Mouse (Mus musculus) small intestine, adult 2 months (tissue): ENCODE measurements around the gene Axin1. TPM values are rescaled to one million over a fixed set of nuclear protein-coding genes. Genes with fewer than 3 reads are reported as not detected.
A peak's percentile ranks its signal among the peaks of the same experiment; 100 is the strongest.

ENCODE experiments used
- H3K27ac ChIP-seq: fragments of 200-500 bp; 2 replicates; pipeline ENCODE4 v1.5.1; 2012; ENCODE audit warnings: low read depth, low read length, control low read depth, inconsistent platforms; ENCODE audit not compliant: insufficient read depth
- H3K27me3 ChIP-seq: fragments of 200-500 bp; 2 replicates; pipeline ENCODE4 v1.6.1; 2012; ENCODE audit warnings: mild to moderate bottlenecking, moderate library complexity, low read length, inconsistent platforms; ENCODE audit not compliant: control insufficient read depth, insufficient read depth
- H3K36me3 ChIP-seq: fragments of 200-500 bp; 2 replicates; pipeline ENCODE4 v1.6.1; 2012; ENCODE audit warnings: mild to moderate bottlenecking, low read length, control low read depth, inconsistent platforms; ENCODE audit not compliant: control insufficient read depth, insufficient read depth
- H3K4me1 ChIP-seq: fragments of 200-500 bp; 2 replicates; pipeline ENCODE4 v1.6.1; 2012; ENCODE audit warnings: low read length, inconsistent platforms, mixed read lengths; ENCODE audit not compliant: control insufficient read depth, insufficient read depth, insufficient read length
- H3K4me3 ChIP-seq: fragments of 200-500 bp; 2 replicates; pipeline ENCODE4 v1.5.1; 2012; ENCODE audit warnings: low read depth, mild to moderate bottlenecking, control low read depth, inconsistent platforms, low read length, moderate library complexity
- CTCF ChIP-seq: fragments of 200-500 bp; IDR thresholded peaks from 2 replicates; pipeline ENCODE4 v1.5.1; 2012; ENCODE audit warnings: low read depth, mild to moderate bottlenecking, control low read depth, inconsistent platforms, low read length, moderate library complexity, mixed read lengths; ENCODE audit not compliant: insufficient replicate concordance, insufficient read length; ENCODE audit errors: extremely low read depth
- POLR2A ChIP-seq: fragments of 200-500 bp; IDR thresholded peaks from 2 replicates; pipeline ENCODE4 v1.6.1; 2012; ENCODE audit warnings: low read depth, mild to moderate bottlenecking, control low read depth, inconsistent platforms, low read length, moderate library complexity
- WGBS: fragments of 180-500 bp; shearing (Covaris S2); methylation state at CpG from one replicate; pipeline ENCODE4 v1.1.7; 2018; 5-methylcytosine and 5-hydroxymethylcytosine counted together
- polyA plus RNA-seq: library from polyadenylated mRNA; depleted of rRNA; stranded (reverse); fragments of >200 nt; gene quantifications from 2 replicates; pipeline ENCODE4 v1.2.3, GENCODE M21; 2012

Axin1 gene
- polyA plus RNA-seq, 1 experiment, result 17.9 TPM

DNA sequence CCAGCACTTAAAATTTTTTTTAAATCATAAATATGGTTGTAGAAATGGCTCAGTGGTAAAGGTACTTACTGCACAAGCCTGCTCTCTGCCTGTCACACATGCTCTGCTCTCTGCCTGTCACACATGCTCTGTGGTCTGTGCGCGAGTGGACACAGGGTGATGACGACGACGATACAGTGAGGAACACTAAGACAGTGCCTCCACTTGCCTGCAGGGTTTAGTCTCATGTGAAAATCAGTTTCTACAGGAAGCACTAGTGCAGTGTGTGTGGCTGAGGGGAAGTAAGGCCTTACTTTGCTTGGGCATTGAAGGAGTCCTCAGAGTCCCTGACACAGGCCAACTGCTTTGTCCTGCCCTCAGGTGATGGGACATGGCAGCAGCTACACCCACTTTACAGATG, 91.3 kb downstream of the Axin1 start:
- Histone ChIP-seq H3K27me3 (no peaks in the 10 kb centered on the region), H3K27ac (no peak overlapping the region), H3K36me3 (peaks cover 17% of the 10 kb centered on the region), H3K4me1 (peaks cover 13% of the 10 kb centered on the region; the same call in 1 of the 2 replicates), H3K4me3 (no peak overlapping the region)
- no peak for TF ChIP-seq CTCF
- TF ChIP-seq POLR2A, result no peak
- WGBS, result 92% methylated on average over 5 of the region's 5 CpGs

DNA sequence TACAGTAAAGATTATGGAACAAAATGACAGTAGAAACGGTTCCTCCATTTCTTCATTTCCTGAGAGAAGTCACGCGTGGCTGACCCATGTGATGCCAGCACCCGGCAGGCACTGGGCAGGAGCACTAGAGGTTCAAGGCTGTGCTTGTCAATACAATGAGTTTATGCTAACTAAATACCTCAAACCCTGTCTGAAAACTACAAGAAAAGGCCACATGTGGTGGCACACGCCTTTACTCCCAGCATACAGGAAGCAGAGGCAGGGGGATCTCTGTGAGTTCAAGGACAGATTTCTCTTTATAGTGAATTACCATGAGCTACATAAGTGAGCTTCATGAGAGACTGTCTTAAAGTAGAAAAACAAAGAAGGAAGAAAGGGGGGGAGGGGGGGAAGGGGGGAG, 92.7 kb downstream of the Axin1 start:
- H3K36me3 ChIP-seq, result peaks cover 17% of the 10 kb centered on the region
- H3K4me1 ChIP-seq, result peaks cover 9% of the 10 kb centered on the region
- 82% methylated on average over 5 of the region's 5 CpGs for WGBS
- no peaks in the 10 kb centered on the region for H3K27me3 ChIP-seq
- no peak overlapping the region for H3K4me3 ChIP-seq
- TF ChIP-seq POLR2A, result no peak
- no peak for TF ChIP-seq CTCF
- H3K27ac ChIP-seq, result no peak overlapping the region

DNA sequence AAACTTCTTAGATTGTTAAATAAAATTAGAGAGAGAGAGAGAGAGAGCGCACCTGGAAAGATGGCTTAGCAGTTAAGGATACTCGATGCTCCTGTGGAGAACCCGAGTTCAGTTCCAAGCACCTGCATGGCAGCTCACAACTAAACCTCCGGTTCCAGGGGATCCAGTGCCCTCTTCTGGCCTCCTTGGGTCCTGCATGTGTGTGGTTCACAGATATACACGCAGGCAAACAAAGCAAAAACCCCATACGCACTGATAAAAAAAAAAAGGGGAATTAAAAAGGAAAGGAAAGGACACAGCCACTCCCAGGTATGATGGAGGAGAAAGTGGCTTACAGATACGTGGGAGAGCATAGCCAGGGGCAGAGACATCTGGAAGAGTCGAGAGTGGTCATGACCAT, 94.4 kb downstream of the Axin1 start:
- H3K4me3 ChIP-seq, result no peak overlapping the region
- H3K4me1 ChIP-seq, result peaks cover 12% of the 10 kb centered on the region
- no peak for TF ChIP-seq POLR2A
- peak; percentile 61; the same call in 1 of the 2 replicates for TF ChIP-seq CTCF
- H3K27me3 ChIP-seq, result no peaks in the 10 kb centered on the region
- no peak overlapping the region for H3K27ac ChIP-seq
- H3K36me3 ChIP-seq, result peaks cover 17% of the 10 kb centered on the region
- WGBS, result 89% methylated on average over 8 of the region's 8 CpGs

DNA sequence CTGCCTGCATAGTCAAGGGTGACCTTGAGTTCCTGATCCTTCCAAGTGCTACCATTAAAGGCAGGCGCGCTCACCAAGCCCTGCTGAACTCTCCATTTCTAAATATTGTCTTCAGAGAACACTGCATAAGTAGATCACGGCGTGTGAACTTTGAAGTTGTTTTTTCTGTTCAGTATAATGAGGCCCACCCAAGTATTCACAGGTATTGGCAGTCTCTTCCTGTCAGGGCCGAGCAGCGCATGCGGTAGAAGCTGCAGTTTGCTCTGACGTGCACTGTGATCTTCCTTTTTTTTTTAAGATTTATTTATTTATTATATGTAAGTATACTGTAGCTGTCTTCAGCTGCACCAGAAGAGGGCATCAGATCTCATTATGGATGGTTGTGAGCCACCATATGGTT, 95.9 kb downstream of the Axin1 start:
- Histone ChIP-seq H3K36me3 (peaks cover 18% of the 10 kb centered on the region), H3K4me3 (no peak overlapping the region), H3K4me1 (peaks cover 18% of the 10 kb centered on the region), H3K27ac (peak overlapping the region; percentile 10; the same call in 1 of the 2 replicates), H3K27me3 (no peaks in the 10 kb centered on the region)
- WGBS, result 63% methylated on average over 8 of the region's 8 CpGs
- TF ChIP-seq CTCF (no peak), POLR2A (no peak)

- peak overlapping the region; percentile 99 for H3K27ac ChIP-seq
- 21% methylated on average over 13 of the region's 13 CpGs for WGBS
- peaks cover 15% of the 10 kb centered on the region for H3K36me3 ChIP-seq
- no peaks in the 10 kb centered on the region for H3K27me3 ChIP-seq
- peaks cover 18% of the 10 kb centered on the region for H3K4me1 ChIP-seq
- TF ChIP-seq CTCF (no peak), POLR2A (no peak)
- H3K4me3 ChIP-seq, result no peak overlapping the region
Observed at GRCm38 (mm10) chr17:26235077-26235815, 96.8 kb downstream of the Axin1 start.

GRCm38 (mm10) chr17:26237667-26238066, 99.2 kb downstream of the Axin1 start:
- TF ChIP-seq POLR2A, result no peak
- TF ChIP-seq CTCF, result no peak
- peaks cover 18% of the 10 kb centered on the region for H3K4me1 ChIP-seq
- no peak overlapping the region for H3K4me3 ChIP-seq
- peaks cover 3% of the 10 kb centered on the region; the same call in 1 of the 2 replicates for H3K36me3 ChIP-seq
- 23% methylated on average over 10 of the region's 10 CpGs for WGBS
- peak overlapping the region; percentile 99 for H3K27ac ChIP-seq
- no peaks in the 10 kb centered on the region for H3K27me3 ChIP-seq

- Histone ChIP-seq H3K36me3 (peaks cover 1% of the 10 kb centered on the region; the same call in 1 of the 2 replicates), H3K27me3 (no peaks in the 10 kb centered on the region), H3K27ac (peak overlapping the region; percentile 95), H3K4me1 (peaks cover 21% of the 10 kb centered on the region), H3K4me3 (no peak overlapping the region)
- 37% methylated on average over 2 of the region's 2 CpGs for WGBS
- TF ChIP-seq POLR2A (no peak), CTCF (no peak)
Observed at GRCm38 (mm10) chr17:26239551-26239950, 101.1 kb downstream of the Axin1 start.
